Mouse (Mus musculus) megakaryocyte, embryonic 14.5 days (primary cell): Measurements from ENCODE around the gene Adam33.

ENCODE experiments used
- FLI1 ChIP-seq: IDR thresholded peaks from 2 replicates; pipeline ENCODE4 v1.6.1; 2012; ENCODE audit warnings: low read length, inconsistent platforms, mixed read lengths
- GATA1 ChIP-seq: IDR thresholded peaks from 3 replicates; pipeline ENCODE4 v1.6.1; 2012; ENCODE audit warnings: mixed read lengths, low read length, inconsistent platforms, borderline replicate concordance

DNA sequence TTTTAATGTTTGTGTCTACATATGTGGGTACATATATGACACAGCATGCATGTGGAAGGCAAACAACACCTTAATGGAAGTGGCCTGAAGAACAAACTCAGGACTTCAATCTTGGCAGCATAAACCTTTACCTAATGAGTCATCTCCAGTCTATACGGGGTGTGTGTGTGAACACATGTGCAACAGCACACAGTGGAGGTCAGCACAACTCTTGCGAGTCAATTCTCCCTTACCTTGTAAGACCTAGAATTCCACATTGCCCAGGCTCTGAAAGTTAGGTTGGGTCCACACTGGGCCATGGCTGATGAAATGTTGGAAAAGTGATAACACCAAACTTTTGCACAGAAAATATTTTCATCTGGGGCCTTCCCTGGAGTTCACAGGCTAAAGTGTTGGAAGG lies 33.1 kb downstream of the Adam33 start:
- TF ChIP-seq FLI1 (no peak), GATA1 (no peak)
